Mouse (Mus musculus) limb, embryonic 10.5 days (tissue): ENCODE measurements around the gene Pou4f2. TPM values are rescaled to one million over a fixed set of nuclear protein-coding genes. Genes with fewer than 3 reads are reported as not detected.

Experiments
- DNase-seq: peaks from one replicate; pipeline ENCODE4 v3.0.0-alpha.2; 2017; ENCODE audit warnings: low spot score
- H3K27ac ChIP-seq: fragments of 300-500 bp; sonication (generic); 2 replicates; pipeline ENCODE4 v1.5.1; 2016; ENCODE audit warnings: mild to moderate bottlenecking
- H3K27me3 ChIP-seq: fragments of 300-500 bp; sonication (generic); 2 replicates; pipeline ENCODE4 v1.6.1; 2016; ENCODE audit warnings: low read depth, mild to moderate bottlenecking; ENCODE audit not compliant: poor library complexity, severe bottlenecking
- H3K36me3 ChIP-seq: fragments of 300-500 bp; sonication (generic); 2 replicates; pipeline ENCODE4 v1.6.1; 2016; ENCODE audit warnings: mild to moderate bottlenecking, moderate library complexity
- H3K4me1 ChIP-seq: fragments of 300-500 bp; sonication (generic); 2 replicates; pipeline ENCODE4 v1.6.1; 2016
- H3K4me3 ChIP-seq: fragments of 300-500 bp; sonication (generic); 2 replicates; pipeline ENCODE4 v1.5.1; 2016; ENCODE audit warnings: mild to moderate bottlenecking, moderate library complexity
- H3K9me3 ChIP-seq: fragments of 300-500 bp; sonication (generic); replicated peaks from 2 replicates; pipeline ENCODE4 v1.6.1; 2016; ENCODE audit warnings: mild to moderate bottlenecking
- WGBS: fragments of 180-500 bp; shearing (Covaris S2); methylation state at CpG from one replicate; pipeline ENCODE4 v1.1.7; 2016; 5-methylcytosine and 5-hydroxymethylcytosine counted together
- polyA plus RNA-seq: library from polyadenylated mRNA; unstranded; fragments of >200 nt; fragmentation: Nextera tagmentation; extraction: Ambion mirVana; gene quantifications from 2 replicates; pipeline ENCODE4 v1.2.1, GENCODE M21; 2016

Pou4f2 gene
- polyA plus RNA-seq, 1 experiment from 2014 or later, result not detected

GRCm38 (mm10) chr8:78433318-78433717, 3.1 kb downstream of the Pou4f2 start:
- Histone ChIP-seq H3K27ac (no peak overlapping the region), H3K36me3 (no peaks in the 10 kb centered on the region), H3K9me3 (no peaks in the 10 kb centered on the region), H3K4me1 (peaks cover 29% of the 10 kb centered on the region), H3K4me3 (no peak overlapping the region), H3K27me3 (peaks cover 100% of the 10 kb centered on the region)
- DNase-seq, result no peak
- 20% methylated on average over 5 of the region's 5 CpGs for WGBS

GRCm38 (mm10) chr8:78432451-78432850, 4.0 kb downstream of the Pou4f2 start:
- Histone ChIP-seq H3K4me1 (peaks cover 29% of the 10 kb centered on the region), H3K4me3 (no peak overlapping the region), H3K9me3 (no peaks in the 10 kb centered on the region), H3K36me3 (no peaks in the 10 kb centered on the region), H3K27me3 (peaks cover 100% of the 10 kb centered on the region), H3K27ac (no peak overlapping the region)
- WGBS, result 21% methylated on average over 1 of the region's 1 CpGs
- DNase-seq, result no peak

- Histone ChIP-seq H3K36me3 (no peaks in the 10 kb centered on the region), H3K27ac (no peak overlapping the region), H3K9me3 (no peaks in the 10 kb centered on the region), H3K4me1 (peaks cover 30% of the 10 kb centered on the region), H3K27me3 (peaks cover 100% of the 10 kb centered on the region), H3K4me3 (no peak overlapping the region)
- DNase-seq, result peak; percentile 80
- WGBS, result 2% methylated on average over 4 of the region's 4 CpGs
Observed at GRCm38 (mm10) chr8:78431356-78431755, 5.1 kb downstream of the Pou4f2 start.

- H3K9me3 ChIP-seq, result no peaks in the 10 kb centered on the region
- no peak for DNase-seq
- 6% methylated on average over 11 of the region's 11 CpGs for WGBS
Observed at GRCm38 (mm10) chr8:78428148-78428547, 8.3 kb downstream of the Pou4f2 start.

GRCm38 (mm10) chr8:78427769-78428130, 8.7 kb downstream of the Pou4f2 start:
- 4% methylated on average over 8 of the region's 8 CpGs for WGBS
- peaks cover 100% of the 10 kb centered on the region for H3K27me3 ChIP-seq

More at GRCm38 (mm10) chr8:78428148-78428547, 8.3 kb downstream of the Pou4f2 start:
- Histone ChIP-seq H3K4me3 (no peak overlapping the region), H3K27ac (no peak overlapping the region), H3K4me1 (peaks cover 15% of the 10 kb centered on the region), H3K36me3 (no peaks in the 10 kb centered on the region), H3K27me3 (peaks cover 100% of the 10 kb centered on the region)

GRCm38 (mm10) chr8:78426875-78427768, 9.3 kb downstream of the Pou4f2 start:
- Histone ChIP-seq H3K27me3 (peaks cover 100% of the 10 kb centered on the region), H3K27ac (no peak overlapping the region), H3K4me3 (peak overlapping the region; percentile 13; the same call in 1 of the 2 replicates), H3K9me3 (no peaks in the 10 kb centered on the region), H3K36me3 (no peaks in the 10 kb centered on the region), H3K4me1 (peaks cover 15% of the 10 kb centered on the region)
- 1% methylated on average over 32 of the region's 32 CpGs for WGBS
- DNase-seq, result no peak

More at GRCm38 (mm10) chr8:78427769-78428130, 8.7 kb downstream of the Pou4f2 start:
- Histone ChIP-seq H3K9me3 (no peaks in the 10 kb centered on the region), H3K27ac (no peak overlapping the region), H3K4me3 (no peak overlapping the region), H3K36me3 (no peaks in the 10 kb centered on the region), H3K4me1 (peaks cover 15% of the 10 kb centered on the region)
- DNase-seq, result no peak

GRCm38 (mm10) chr8:78426455-78426854, 10.0 kb downstream of the Pou4f2 start:
- peak; percentile 38 for DNase-seq
- Histone ChIP-seq H3K27ac (no peak overlapping the region), H3K4me3 (peak overlapping the region; percentile 13; the same call in 1 of the 2 replicates), H3K36me3 (no peaks in the 10 kb centered on the region), H3K4me1 (peaks cover 15% of the 10 kb centered on the region), H3K27me3 (peaks cover 100% of the 10 kb centered on the region), H3K9me3 (no peaks in the 10 kb centered on the region)
- under 1% methylated on average over 10 of the region's 10 CpGs for WGBS

- Histone ChIP-seq H3K9me3 (no peaks in the 10 kb centered on the region), H3K36me3 (no peaks in the 10 kb centered on the region), H3K4me3 (no peak overlapping the region), H3K27me3 (peaks cover 99% of the 10 kb centered on the region), H3K4me1 (peaks cover 35% of the 10 kb centered on the region), H3K27ac (no peak overlapping the region)
- no peak for DNase-seq
- WGBS, result 3% methylated on average over 1 of the region's 1 CpGs
Observed at GRCm38 (mm10) chr8:78423937-78424336, 12.5 kb downstream of the Pou4f2 start.

- peaks cover 78% of the 10 kb centered on the region for H3K27me3 ChIP-seq
- peak overlapping the region; percentile 50 for H3K4me3 ChIP-seq
- no peaks in the 10 kb centered on the region for H3K36me3 ChIP-seq
- WGBS, result 0% methylated on average over 19 of the region's 19 CpGs
- H3K27ac ChIP-seq, result peak overlapping the region; percentile 67
- peak; percentile 66 for DNase-seq
- H3K4me1 ChIP-seq, result peaks cover 21% of the 10 kb centered on the region
- no peaks in the 10 kb centered on the region for H3K9me3 ChIP-seq
Observed at GRCm38 (mm10) chr8:78420101-78420503, 16.3 kb downstream of the Pou4f2 start.

- H3K27me3 ChIP-seq, result peaks cover 70% of the 10 kb centered on the region
Observed at GRCm38 (mm10) chr8:78419272-78419671, 17.2 kb downstream of the Pou4f2 start.

GRCm38 (mm10) chr8:78390756-78391155, 45.7 kb downstream of the Pou4f2 start:
- no peak for DNase-seq
- no peaks in the 10 kb centered on the region for H3K9me3 ChIP-seq
- H3K4me3 ChIP-seq, result no peak overlapping the region
- no peak overlapping the region for H3K27ac ChIP-seq
- no peaks in the 10 kb centered on the region for H3K27me3 ChIP-seq
- no peaks in the 10 kb centered on the region for H3K36me3 ChIP-seq
- H3K4me1 ChIP-seq, result no peaks in the 10 kb centered on the region
- 96% methylated on average over 7 of the region's 7 CpGs for WGBS

More at GRCm38 (mm10) chr8:78419272-78419671, 17.2 kb downstream of the Pou4f2 start:
- H3K9me3 ChIP-seq, result no peaks in the 10 kb centered on the region
- H3K27ac ChIP-seq, result no peak overlapping the region; the same call in 1 of the 2 replicates
- no peaks in the 10 kb centered on the region for H3K36me3 ChIP-seq
- H3K4me3 ChIP-seq, result peak overlapping the region; percentile 50
- WGBS, result 29% methylated on average over 4 of the region's 4 CpGs
- DNase-seq, result no peak
- peaks cover 21% of the 10 kb centered on the region for H3K4me1 ChIP-seq
